Comparison of ENCODE assay signal across 22 mouse cellular contexts in genomic region chr9:67099471-67099870, GRCm38 (mm10).
"Had no signal": no experiment of that assay in that cellular context is flagged by ENCODE, and none has a peak within 500 bp of the region (broad histone marks: within the 10 kb centered on the region; RNA-seq: fewer than 3 reads in every experiment).

No protein-coding gene starts in this region.

- H3K4me3 ChIP-seq: hindbrain, embryonic 13.5 days; hindbrain, embryonic 15.5 days; kidney, embryonic 15.5 days; limb, embryonic 13.5 days; limb, embryonic 15.5 days; liver, embryonic 12.5 days had no signal

- H3K9me3 ChIP-seq: hindbrain, embryonic 13.5 days; hindbrain, embryonic 15.5 days; kidney, embryonic 15.5 days; limb, embryonic 13.5 days; limb, embryonic 15.5 days; liver, embryonic 12.5 days had no signal

- H3K4me1 ChIP-seq: hindbrain, embryonic 15.5 days had no signal

- H3K4me2 ChIP-seq: hindbrain, embryonic 13.5 days; hindbrain, embryonic 15.5 days; kidney, embryonic 15.5 days; limb, embryonic 13.5 days; limb, embryonic 15.5 days; liver, embryonic 12.5 days had no signal

- DNase-seq: gastrocnemius, postnatal 14 days; gastrocnemius, postnatal 36 days; heart, adult 18-20 months; heart, postnatal 36 days; kidney, adult 11 months; kidney, adult 2 months; kidney, adult 9 months; kidney, postnatal 14 days; kidney, postnatal 36 days; layer of hippocampus, adult 9-11 months; layer of hippocampus, postnatal 36 days; lung, adult 18-20 months had no signal

- ATAC-seq: forebrain, embryonic 16.5 days; hindbrain, postnatal 0 days; liver, embryonic 12.5 days had no signal

- H3K9ac ChIP-seq: hindbrain, embryonic 13.5 days; hindbrain, embryonic 15.5 days; kidney, embryonic 15.5 days; limb, embryonic 13.5 days; limb, embryonic 15.5 days; liver, embryonic 12.5 days; liver, embryonic 14.5 days had no signal

- H3K27ac ChIP-seq: hindbrain, embryonic 13.5 days; hindbrain, embryonic 15.5 days; hindbrain, postnatal 0 days; kidney, embryonic 15.5 days; kidney, postnatal 0 days; limb, embryonic 13.5 days; limb, embryonic 15.5 days; liver, embryonic 12.5 days; liver, embryonic 14.5 days had no signal

- H3K27me3 ChIP-seq: hindbrain, embryonic 13.5 days; hindbrain, embryonic 15.5 days; kidney, embryonic 15.5 days; limb, embryonic 13.5 days; limb, embryonic 15.5 days had no signal

- H3K36me3 ChIP-seq: hindbrain, embryonic 13.5 days; hindbrain, embryonic 15.5 days; kidney, embryonic 15.5 days; limb, embryonic 13.5 days; limb, embryonic 15.5 days; liver, embryonic 12.5 days had no signal
